ENCODE assay signal across 8 mouse cellular contexts in the genomic region with DNA sequence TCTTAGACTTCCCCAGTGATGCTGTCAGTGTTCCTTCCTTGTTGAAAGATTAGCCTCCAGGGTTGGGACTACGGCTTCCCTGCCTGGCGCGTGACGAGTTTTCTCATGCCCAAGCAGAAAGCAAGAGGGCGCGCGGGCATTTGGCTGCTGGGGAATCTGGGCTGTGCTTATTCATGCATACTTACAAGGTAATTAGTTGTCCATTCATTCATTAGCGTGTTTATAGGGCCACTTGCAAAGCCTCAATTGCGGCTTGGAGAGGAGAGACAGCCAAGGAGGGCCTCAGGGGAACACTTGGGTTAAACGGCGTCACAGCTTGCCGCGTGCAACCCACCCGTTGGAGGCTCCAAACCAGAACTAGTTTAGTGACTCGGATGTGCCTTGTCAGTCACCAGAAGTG. TPM values are rescaled to one million over a fixed set of nuclear protein-coding genes. Genes with fewer than 3 reads are reported as not detected.
A peak's percentile ranks its signal among the peaks of the same experiment; 100 is the strongest.
DNase-seq lines count a peak whose midpoint lies in the region; ATAC-seq lines count a peak whose summit lies in the region.

No protein-coding gene starts in this region.

- no peaks in the 10 kb centered on the region for H3K9me3 ChIP-seq in forebrain, embryonic 16.5 days (ENCODE audit: control insufficient read depth, low read length)
- H3K9me3 ChIP-seq in neural tube, embryonic 15.5 days (replicated peaks) = no peaks in the 10 kb centered on the region

- 5% methylated on average over 15 of the region's 15 CpGs for WGBS in forebrain, embryonic 16.5 days
- 19% methylated on average over 15 of the region's 15 CpGs for WGBS in neural tube, embryonic 15.5 days

- no peak overlapping the region for H3K27ac ChIP-seq in forebrain, embryonic 16.5 days (ENCODE audit: low read length)
- no peak overlapping the region for H3K27ac ChIP-seq in neural tube, embryonic 15.5 days (replicated peaks)

- H3K4me1 ChIP-seq in forebrain, embryonic 16.5 days (replicated peaks; ENCODE audit: control insufficient read depth, insufficient read depth, low read length) = peaks cover 3% of the 10 kb centered on the region
- peaks cover 7% of the 10 kb centered on the region for H3K4me1 ChIP-seq in neural tube, embryonic 15.5 days

- DNase-seq in cerebellum, adult 18-20 months = peak; percentile 9 to 15
- peak; percentile 52 for DNase-seq in layer of hippocampus, adult 11-12 months (ENCODE audit: low spot score)
- no peak for DNase-seq in ovary, postnatal 14 days (ENCODE audit: low spot score)
- no peak for DNase-seq in heart, postnatal 4 days
- no peak for DNase-seq in natural killer cell, adult 2 months (ENCODE audit: low spot score in 2 of 2)

- peaks cover 16% of the 10 kb centered on the region for H3K27me3 ChIP-seq in forebrain, embryonic 16.5 days (replicated peaks; ENCODE audit: control insufficient read depth, insufficient read depth, low read length)
- peaks cover 22% of the 10 kb centered on the region for H3K27me3 ChIP-seq in neural tube, embryonic 15.5 days (replicated peaks)

- H3K4me2 ChIP-seq in forebrain, embryonic 16.5 days (ENCODE audit: low read length) = peak overlapping the region; percentile 37
- peak overlapping the region; percentile 44 for H3K4me2 ChIP-seq in neural tube, embryonic 15.5 days

- H3K9ac ChIP-seq in forebrain, embryonic 16.5 days (replicated peaks; ENCODE audit: low read depth, low read length) = no peak overlapping the region
- H3K9ac ChIP-seq in neural tube, embryonic 15.5 days (replicated peaks) = no peak overlapping the region

- H3K36me3 ChIP-seq in forebrain, embryonic 16.5 days (ENCODE audit: control insufficient read depth, insufficient read depth) = no peaks in the 10 kb centered on the region
- H3K36me3 ChIP-seq in neural tube, embryonic 15.5 days = no peaks in the 10 kb centered on the region

- no peak overlapping the region for H3K4me3 ChIP-seq in forebrain, embryonic 16.5 days (replicated peaks; ENCODE audit: low read length)
- no peak overlapping the region for H3K4me3 ChIP-seq in neural tube, embryonic 15.5 days (replicated peaks)

- ATAC-seq in cerebellum, adult (ENCODE audit: insufficient number of reproducible peaks, low FRiP score, low TSS enrichment) = no peak
- peak; percentile 77 for ATAC-seq in forebrain, embryonic 16.5 days
- ATAC-seq in neural tube, embryonic 15.5 days (ENCODE audit: low FRiP score) = peak; percentile 70

RNA-seq across cellular contexts. Expression of gene Zfhx3, which starts 44.2 kb away (rescaled TPM):
- polyA plus RNA-seq in forebrain, embryonic 16.5 days (2015; fragmentation: Nextera tagmentation; extraction: Ambion mirVana) = 8.7 and 14.6 TPM in 2 replicates
- 20.2 and 22.8 TPM in 2 replicates for polyA plus RNA-seq in neural tube, embryonic 15.5 days (2015; fragmentation: Nextera tagmentation; extraction: Ambion mirVana)
- total RNA-seq in heart, postnatal 4 days (2021) = 10 to 100 TPM in 1 of 2 experiments, 1 to 10 TPM in 1; 9.7 to 11.5 TPM

Comparison
In these comparisons a context has a peak if more than half of its experiments do, and no peak if none do; other contexts are left out.
1. DNase-seq: peak in cerebellum, adult 18-20 months (2 of 2) and layer of hippocampus, adult 11-12 months (single experiment); none in ovary, postnatal 14 days (single experiment), heart, postnatal 4 days (single experiment) and natural killer cell, adult 2 months (0 of 2).